Mouse (Mus musculus) layer of hippocampus, postnatal 10 days (tissue): ENCODE measurements at regions not wholly inside any gene's neighbourhood (a gene's known extent, or its start where the extent isn't known, plus 50 kb on each side); places are given as distances from the start of the nearest gene placed in this dataset.
"Not testable (repeated sequence)": the region's sequence is repeated elsewhere in the genome, so short reads cannot be mapped to it uniquely, and the experiment has no call there.

Source experiments
- DNase-seq, 2 experiments: peaks; one replicate each; pipeline ENCODE4 v3.0.0; 2021; ENCODE audit warnings: low spot score in 2 of 2

DNA sequence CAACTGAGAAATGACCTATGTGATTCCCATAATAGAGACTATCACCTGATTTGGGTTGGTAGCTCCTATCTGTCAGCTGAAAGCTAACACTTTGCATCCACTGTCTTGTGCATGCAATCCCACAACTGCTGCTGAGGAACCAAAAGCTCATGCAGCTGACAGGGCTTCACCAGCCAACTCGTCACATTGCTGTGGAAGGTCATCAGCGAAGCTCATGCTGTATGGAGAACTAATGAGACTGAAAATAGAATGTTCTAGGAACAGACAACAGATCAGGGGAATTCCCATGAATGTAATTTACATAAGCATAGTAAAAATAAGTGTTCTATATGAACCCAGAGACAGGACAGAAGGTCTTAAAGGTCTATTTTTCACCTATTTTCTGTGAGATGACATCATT lies 363.5 kb upstream of the Ptger4 start:
- DNase-seq: no peak

DNA sequence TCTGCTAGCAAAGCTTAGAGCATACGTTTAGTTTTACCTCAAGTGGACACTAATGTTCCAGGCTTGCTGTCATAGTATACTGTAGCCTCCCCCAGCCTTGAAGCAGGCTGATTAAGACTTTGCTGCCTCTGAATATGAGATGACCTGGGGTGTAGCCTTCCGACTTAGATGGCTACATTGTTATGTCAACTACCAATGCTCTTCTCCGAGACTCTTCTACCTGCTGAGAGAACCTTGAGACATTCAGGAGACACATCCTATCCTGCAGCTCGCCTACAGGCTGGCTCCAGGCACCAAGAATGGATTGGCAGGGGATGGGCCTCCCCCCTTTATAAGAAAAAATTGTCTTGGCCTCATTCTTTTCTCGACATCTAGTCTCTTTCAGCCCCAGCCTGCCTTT lies 379.0 kb upstream of the Ptger4 start:
- DNase-seq: no peak

DNA sequence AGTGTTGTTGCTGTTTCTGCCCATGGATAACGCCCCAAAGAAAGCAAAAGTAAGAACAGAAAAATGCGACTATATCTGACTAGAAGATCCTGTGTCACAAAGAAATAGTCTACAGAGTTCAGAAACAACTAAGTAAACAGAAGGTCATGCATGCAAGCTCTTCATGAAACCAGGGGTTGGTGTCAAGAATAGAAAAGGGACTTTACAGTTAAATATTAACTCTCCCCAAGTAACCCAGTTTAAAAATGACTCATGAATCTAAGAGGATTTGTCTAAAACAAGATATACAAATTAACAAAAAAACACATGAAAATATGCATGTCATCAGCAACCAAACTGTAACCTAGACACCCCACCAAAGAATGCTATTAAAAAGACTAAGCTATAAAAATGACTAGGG lies 381.4 kb upstream of the Ptger4 start:
- DNase-seq: no peak

DNA sequence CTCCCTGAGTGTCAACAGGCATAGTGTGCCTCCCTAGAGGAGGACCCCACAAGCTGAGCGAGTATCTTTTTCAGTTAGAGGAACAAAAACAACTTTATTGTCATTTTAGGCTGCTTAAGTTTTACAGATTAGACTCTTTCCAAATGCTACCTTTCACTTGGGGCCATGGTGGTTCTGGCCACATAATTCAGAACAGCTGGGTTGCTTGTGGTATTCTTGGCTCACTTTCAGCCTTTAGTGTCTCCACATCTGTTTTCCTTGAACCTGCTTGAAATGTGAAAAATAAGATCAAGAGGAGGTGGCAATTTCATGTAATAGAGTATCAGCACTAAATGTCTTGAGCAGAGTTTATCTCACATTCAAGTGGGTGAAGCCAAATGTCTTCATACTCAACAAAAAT lies 402.7 kb upstream of the Ptger4 start:
- DNase-seq: no peak

DNA sequence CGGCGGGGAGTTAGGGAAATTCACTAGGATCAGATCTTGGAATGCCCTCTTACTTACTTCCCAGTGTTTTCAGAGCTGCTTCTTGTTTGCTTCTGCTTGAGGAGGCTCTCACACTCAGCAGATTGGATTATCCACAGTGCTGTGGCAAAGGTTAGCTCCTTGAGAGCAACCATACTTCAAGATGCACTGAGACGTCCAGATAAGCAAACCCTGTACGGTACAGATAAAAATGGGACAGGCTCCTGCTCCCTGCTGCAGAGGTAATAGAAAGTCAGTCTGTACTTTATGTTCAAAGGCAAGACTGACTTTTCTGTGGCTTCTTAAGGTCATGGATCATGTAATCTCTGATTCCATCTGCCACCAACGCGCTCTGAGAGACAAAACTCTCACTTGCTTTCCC lies 414.8 kb upstream of the Ptger4 start:
- DNase-seq: no peak

DNA sequence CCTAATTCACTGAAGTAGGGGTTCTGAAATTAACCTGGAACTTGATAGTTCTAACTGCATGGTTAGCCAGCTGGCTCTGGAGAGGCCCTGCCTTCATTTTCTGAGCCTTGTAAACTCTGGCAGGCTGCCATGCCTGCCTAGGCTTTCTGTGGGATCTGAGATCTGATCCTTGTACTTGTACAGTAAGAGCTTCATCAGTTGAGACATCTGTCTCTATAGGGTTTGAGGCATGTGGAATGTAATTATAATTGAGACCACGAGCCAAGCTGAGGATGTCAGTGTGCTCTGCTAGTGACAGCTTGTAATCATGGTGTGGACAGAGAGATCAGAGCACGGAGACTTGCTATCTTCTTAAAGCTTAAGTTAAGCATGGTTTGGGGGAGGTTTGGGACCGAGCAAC lies 416.8 kb upstream of the Ptger4 start:
- DNase-seq: no peak

DNA sequence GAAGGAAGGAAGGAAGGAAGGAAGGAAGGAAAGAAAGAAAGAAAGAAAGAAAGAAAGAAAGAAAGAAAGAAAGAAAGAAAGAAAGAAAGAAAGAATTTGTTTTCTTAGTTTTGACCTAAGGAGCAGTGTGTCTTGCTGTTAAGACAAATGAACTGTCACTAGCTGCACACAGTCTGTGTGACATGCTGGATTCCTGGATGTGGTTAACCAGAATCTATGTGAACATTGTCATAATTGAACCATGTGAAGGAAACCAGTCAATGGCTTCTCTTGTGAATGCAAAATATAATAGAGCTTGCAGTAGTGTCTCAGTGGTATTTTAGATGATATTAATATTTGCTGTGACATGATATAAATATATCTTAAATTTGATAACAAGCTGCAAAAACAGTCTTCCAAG lies 427.8 kb upstream of the Ptger4 start:
- DNase-seq: no peak

DNA sequence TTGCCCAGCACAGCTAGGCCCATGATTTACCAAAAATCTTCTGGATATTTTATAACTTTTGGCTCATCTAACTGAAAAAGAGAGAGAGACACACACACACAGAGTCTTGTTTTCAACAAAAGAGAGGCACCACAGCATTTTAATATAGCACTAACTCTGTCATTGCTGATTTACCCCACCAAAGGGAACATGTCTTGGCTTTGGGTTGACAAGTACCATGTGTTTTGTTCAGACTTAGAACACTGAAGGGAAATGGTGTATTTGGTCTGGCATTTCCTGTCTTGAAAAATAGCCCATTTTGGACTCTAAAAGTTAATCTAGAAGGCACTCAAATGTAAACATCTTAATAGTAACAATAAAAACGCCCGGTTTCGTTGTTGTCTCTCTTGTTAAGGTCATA lies 432.7 kb upstream of the Ptger4 start:
- DNase-seq: no peak

DNA sequence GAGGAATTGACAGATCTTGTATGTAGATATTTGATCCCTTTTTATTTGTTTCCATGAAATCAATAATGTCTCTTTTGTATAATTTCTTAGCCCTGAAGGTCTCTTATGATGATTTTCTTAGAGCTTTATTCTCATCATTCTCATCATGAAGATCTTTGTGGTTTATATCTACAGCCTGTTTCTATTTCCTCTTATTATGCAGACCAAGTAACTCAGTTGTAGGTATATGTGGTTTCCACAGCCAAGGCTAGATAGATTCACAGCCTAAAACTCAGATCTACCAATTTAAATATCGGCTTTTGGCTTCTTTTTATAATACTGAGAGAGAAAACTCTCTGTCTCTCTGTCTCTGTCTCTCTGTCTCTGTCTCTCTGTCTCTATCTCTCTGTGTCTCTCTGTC lies 449.8 kb upstream of the Ptger4 start:
- no peak for DNase-seq

DNA sequence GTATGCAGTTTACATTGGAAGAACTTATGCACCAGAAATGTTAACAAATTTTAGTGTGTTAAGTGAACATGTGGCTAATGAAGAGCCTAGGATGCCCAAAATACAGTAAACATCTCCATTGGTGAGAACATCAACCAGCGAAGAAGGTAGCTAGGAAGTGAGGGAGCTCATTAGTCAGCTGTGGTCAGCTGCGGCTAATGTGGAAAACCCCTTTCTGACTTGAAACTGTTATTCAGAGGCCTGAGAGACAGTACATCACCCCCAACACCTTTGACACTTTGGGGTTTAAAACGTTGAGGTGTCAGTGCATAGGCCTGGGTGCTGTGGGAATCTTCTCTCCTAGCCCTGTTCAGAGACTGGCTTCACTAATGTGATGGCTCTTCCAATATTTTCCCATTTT lies 451.0 kb upstream of the Ptger4 start:
- no peak for DNase-seq

DNA sequence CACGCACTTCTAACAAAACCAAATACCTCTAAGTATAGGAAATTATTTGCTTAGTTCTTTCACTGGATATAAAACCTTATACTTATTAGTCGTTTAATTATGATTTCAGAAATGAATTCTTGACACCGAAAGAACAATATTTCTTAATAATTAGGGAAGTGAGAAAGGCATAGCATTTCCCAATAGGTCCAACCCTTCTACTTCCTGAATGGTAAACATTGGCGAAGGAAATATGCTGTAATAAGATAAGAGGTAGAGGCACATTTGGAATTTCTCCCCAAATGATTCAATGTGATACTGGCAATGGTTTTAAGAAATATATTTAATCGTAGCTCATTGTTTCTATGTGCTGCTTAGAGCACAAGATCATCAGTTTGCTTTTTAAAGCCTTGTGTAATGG lies 464.5 kb upstream of the Ptger4 start:
- DNase-seq: no peak

DNA sequence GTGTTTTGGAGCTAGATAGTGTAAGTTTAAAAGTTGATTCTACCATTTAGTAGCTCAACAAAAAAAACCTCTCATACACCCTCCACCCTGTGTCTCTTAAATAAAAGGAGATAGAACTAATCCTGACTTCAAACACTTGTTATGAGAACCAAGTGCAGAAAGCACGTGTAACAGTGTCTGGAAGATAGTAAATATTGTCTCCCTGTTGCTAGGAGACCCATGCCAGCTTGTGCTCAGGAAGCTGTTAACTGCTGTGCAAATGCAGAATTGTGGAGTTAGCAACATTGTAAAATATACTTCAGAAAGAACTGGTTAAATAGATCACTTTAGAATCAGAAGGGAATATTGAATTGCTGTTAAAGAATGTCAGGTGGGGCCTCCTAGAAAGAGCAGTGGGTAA lies 496.7 kb upstream of the Ptger4 start:
- DNase-seq: no peak

DNA sequence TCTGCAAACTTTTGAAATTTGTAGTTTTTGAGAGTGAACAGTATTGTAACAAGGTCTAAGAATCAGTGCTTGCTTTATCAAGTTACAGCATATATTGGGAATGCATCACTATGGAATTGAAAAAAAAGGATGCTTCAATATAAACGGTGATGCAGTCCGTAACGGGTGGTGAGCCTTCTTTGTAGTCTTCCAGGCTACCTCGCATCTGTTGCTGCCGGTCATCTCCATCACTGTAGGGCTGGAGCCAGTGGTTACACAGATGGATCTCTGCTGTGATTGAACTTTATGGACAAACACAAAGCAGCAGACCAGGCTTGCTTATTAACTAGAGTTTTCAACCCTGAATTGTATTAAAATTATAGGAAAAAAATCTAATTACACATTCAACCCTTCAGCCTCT lies 499.9 kb upstream of the Ptger4 start:
- DNase-seq: no peak

DNA sequence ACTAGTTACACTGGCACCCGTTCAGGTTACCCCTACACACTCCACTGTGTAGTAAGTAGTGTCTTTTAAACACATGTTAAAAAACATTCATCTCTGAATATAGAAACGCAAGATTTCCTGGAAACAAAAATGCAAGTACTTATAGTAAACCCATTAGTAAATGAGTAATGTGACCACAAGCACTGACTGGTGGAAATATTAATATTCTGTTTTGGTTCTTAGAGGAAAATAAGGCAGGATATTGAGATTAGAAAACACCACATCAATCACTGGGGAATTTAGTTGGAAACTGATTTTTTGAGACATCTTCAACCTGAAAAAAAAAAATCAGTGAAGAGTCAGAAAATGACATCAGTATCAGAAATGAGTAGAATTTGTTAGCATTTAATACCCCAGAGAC lies 514.7 kb upstream of the Ptger4 start:
- DNase-seq: no peak

DNA sequence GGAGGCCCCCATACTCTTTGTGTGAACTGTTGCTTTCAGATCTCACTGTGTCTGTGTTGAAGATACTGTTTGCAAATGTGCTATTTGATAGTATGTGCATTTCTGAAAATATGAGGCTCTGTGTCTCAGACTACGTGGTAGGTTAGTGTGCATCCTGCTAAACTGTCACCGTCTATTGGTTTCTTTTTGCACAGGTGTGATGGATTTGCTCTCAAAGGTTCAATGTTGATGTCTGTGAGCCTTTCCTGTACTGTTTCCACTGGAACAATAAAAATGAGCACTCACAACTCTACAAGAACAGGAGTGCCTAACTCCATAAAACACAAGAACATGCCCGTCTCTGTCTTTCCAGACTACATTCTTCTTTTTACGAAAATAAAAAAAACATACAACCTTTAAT lies 518.2 kb upstream of the Ptger4 start:
- DNase-seq: no peak

DNA sequence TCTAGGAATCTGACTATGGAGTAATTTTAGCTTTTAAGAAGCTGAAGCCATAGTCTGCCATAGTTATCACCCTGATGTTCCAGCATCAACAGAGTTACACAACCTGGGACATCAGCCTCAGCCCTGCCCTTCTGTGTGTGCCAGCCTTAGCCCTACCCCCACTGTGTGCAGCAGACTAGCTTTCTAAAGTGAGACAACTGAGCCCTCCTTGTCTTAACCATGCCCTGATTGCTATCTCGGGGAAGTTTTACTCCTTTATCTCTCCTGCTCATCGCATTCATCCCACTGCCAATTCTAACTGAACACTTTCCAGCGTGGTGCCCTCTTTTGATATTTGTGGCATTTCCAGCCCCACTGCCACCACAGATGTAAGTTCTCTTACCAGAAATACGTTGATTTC lies 522.5 kb upstream of the Dab2 start:
- no peak for DNase-seq

DNA sequence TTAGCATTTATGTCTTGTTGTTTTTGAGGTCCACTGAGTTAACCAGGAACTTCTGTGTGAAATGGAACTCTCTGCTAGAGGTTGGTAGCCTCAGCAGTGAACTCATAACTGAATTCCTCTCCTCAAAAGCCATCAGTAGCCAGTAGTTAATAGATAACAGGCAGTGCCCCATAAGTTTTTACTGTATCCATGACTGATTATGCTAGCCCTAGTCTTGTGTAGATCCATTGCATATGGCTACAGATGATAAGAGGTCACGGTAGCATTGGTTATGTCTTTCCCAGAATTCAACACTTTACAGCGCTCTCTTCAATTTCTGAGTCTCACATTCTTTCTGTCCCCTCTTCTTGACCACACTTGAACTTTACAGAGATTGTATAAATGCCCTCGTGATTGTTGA lies 499.7 kb upstream of the Dab2 start:
- DNase-seq: no peak

DNA sequence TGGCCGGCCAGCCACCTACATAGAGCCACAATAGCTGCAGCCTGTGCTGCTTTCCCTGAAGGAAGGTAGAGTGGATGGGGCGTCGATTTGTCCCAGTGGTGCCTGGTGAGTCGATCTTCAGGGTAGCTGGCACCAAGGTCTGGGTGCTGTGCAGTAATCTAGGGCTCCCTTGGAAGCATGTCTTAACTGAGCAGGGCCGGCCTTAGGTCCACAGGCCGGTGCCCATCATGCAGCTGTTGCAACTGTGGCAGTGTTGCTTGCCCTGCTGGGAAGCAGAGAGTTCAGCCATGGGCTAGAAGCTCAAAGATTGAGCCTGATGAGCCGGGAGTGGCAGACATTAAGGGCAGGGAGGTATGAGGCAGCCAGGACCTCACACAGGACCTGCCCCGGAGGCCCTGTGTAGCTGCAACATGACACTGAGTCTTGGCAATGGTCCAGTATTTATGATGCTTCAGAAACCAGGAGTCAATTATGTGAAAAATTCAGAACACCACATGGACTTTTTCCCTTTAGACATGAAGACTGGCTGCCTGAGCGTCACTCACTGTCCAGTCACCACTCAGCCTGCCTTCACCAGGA lies 488.3 kb upstream of the Dab2 start:
- DNase-seq: no peak

DNA sequence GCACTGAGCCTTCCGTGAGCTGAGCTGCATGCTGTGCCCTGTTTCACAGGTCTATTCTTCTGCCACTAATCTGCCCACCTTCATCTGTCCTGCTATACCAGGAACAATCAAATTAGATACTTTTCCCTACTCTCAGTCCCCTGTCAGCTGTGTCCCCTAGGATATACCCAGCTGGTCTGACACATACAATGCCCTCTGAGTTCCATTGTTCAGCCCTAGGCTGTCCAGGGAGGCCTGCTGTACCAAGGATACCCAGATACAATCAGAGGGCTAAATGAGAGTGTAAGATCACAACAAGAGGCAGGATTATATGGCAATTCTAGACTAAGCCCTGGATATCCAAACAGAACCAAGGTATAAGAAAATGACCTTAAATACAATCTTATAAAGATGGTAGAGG lies 487.6 kb upstream of the Dab2 start:
- no peak for DNase-seq

DNA sequence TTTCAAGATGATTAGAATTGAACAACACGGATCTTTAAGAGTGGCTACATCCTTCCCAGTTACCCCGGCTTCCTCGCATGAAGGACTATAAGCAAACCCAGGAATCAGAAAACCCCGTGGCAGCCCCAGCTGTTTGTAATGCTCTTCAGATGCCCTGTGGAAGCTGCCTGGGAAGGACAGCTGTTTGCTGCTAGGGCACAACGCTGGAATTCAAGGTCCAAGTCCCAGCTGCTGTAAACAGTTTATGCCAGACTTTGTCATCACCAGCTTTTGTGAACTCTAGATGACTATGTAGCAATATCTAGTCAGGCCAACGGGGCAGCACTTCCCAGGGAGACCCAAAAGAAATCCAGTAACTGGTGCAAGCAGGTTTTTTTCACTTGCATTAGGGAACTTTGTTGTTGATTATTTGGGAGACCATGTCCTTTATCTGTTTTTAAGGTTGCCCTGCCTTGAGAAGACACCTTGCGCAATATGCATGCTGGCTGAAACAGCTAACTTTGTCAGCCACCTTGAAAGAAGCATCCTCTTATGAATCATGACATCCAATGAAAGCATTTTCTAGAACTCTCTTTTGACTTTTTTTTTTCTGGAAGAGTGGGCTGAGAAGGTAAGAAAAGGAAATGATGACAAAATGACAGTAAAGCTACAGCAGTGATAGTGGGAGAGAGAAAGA lies 481.5 kb upstream of the Dab2 start:
- DNase-seq: no peak

DNA sequence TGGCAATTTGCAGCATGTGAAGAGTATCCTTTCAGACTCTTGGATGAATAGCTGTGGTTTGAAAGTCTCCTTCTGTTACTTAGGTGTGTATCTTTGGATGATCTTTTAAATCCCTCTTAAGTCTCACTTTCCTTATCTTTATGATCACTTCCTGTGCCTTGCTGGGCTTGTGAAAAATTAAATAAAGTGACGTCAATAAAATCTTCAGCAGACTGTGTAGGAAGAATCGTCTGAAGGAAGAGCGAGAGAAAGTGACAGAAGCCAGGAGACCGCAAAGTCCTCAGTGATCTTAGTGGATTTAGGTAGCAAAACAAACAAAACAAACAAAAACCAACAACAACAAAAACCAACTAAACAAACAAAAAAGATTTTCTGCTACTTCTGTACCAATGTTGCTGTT lies 459.6 kb upstream of the Dab2 start:
- no peak for DNase-seq

DNA sequence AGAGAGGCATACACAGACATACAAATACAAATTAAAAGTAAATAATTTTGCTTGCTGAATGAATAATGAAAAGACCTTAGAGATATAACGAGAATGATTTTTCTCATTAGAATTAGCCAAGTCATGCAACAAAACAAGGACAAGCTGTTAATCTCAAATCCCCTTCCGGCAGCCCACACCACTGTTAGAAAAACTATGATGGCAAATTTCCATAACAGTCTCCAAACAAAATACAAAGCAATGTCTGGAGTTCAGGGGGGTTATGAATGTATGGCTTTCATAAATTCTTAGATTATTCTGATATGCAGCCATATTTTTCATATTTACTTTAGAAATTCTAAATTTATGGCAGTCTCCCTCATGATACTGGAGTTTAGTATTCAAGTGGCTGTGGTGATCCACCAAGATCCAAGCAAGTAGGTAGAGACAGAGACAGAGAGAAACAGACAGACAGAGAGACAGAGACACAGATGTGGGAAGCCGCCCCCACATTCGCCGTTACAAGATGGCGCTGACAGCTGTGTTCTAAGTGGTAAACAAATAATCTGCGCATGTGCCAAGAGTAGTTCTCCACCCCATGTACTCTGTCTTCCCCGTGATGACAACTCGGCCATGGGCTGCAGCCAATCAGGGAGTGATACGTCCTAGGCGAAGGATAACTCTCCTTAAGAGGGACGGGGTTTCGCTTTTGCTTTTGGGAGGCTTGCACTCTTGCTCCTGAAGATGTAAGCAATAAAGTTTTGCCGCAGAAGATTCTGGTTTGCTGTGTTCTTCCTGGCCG lies 458.0 kb upstream of the Dab2 start:
- DNase-seq: not testable (repeated sequence)

DNA sequence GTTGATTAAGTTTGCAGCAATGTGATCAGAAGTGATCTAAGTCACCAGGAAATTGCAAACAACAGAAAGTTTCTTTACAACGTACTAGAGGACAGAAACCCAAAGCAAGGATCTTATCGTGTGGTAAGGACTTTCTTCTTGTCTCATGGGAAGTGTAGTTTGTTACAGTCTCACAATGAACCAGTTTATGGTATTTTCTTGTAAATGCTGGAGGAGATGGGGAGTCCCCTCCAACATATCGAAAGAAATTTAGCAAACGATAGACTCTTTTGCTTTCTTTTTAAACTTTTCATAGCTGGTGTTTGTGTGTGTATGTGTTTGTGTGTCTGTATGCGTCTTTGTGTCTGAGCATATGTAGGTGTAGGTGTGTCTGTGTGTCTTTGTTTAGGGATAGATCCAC lies 453.0 kb upstream of the Dab2 start:
- no peak for DNase-seq
